Mouse (Mus musculus) neural tube, embryonic 14.5 days (tissue): ENCODE data around the gene Hemk1. TPM values are rescaled to one million over a fixed set of nuclear protein-coding genes. Genes with fewer than 3 reads are reported as not detected.

Experiments
- ATAC-seq: fragments of 200-750 bp; cut with Nextera tagmentation; 2 replicates; pipeline ENCODE4 v1.8.0; 2017; ENCODE audit warnings: low read depth, mild to moderate bottlenecking, moderate TSS enrichment, moderate library complexity
- H3K27ac ChIP-seq: fragments of 300-500 bp; sonication (generic); 2 replicates; pipeline ENCODE4 v1.5.1; 2014; ENCODE audit warnings: low read depth, mild to moderate bottlenecking, control low read depth, low read length, moderate library complexity, mixed read lengths
- H3K27me3 ChIP-seq: fragments of 300-500 bp; sonication (generic); 2 replicates; pipeline ENCODE4 v1.6.1; 2014; ENCODE audit warnings: low read length; ENCODE audit not compliant: control insufficient read depth, insufficient read depth
- H3K36me3 ChIP-seq: fragments of 300-500 bp; sonication (generic); 2 replicates; pipeline ENCODE4 v1.6.1; 2014; ENCODE audit warnings: low read length, mixed read lengths; ENCODE audit not compliant: control insufficient read depth, insufficient read depth
- H3K4me1 ChIP-seq: fragments of 300-500 bp; sonication (generic); 2 replicates; pipeline ENCODE4 v1.6.1; 2014; ENCODE audit warnings: low read length; ENCODE audit not compliant: control insufficient read depth, insufficient read depth
- H3K4me2 ChIP-seq: fragments of 300-500 bp; sonication (generic); 2 replicates; pipeline ENCODE4 v1.6.1; 2014; ENCODE audit warnings: mild to moderate bottlenecking, low read depth, low read length, control low read depth
- H3K4me3 ChIP-seq: fragments of 300-500 bp; sonication (generic); 2 replicates; pipeline ENCODE4 v1.5.1; 2014; ENCODE audit warnings: low read depth, low read length, control low read depth, mixed read lengths
- H3K9ac ChIP-seq: fragments of 300-500 bp; sonication (generic); replicated peaks from 2 replicates; pipeline ENCODE4 v1.6.1; 2014; ENCODE audit warnings: low read depth, mild to moderate bottlenecking, control low read depth, low read length, mixed read lengths
- H3K9me3 ChIP-seq: fragments of 300-500 bp; sonication (generic); 2 replicates; pipeline ENCODE4 v1.6.1; 2016; ENCODE audit warnings: low read length; ENCODE audit not compliant: control insufficient read depth
- WGBS: fragments of 180-500 bp; shearing (Covaris S2); extraction: QIAGEN DNeasy Blood & Tissue Kit; methylation state at CpG from one replicate; pipeline ENCODE4 v1.1.7; 2014; 5-methylcytosine and 5-hydroxymethylcytosine counted together
- polyA plus RNA-seq: library from polyadenylated mRNA; unstranded; fragments of >200 nt; fragmentation: Nextera tagmentation; extraction: Ambion mirVana; gene quantifications from 2 replicates; pipeline ENCODE4 v1.2.1, GENCODE M21; 2014

Hemk1 gene
- polyA plus RNA-seq, 1 experiment from 2014 or later, result 20.1 TPM

GRCm38 (mm10) chr9:107301554-107302331, 36.4 kb downstream of the Hemk1 start:
- H3K27me3 ChIP-seq, result no peaks in the 10 kb centered on the region

DNA sequence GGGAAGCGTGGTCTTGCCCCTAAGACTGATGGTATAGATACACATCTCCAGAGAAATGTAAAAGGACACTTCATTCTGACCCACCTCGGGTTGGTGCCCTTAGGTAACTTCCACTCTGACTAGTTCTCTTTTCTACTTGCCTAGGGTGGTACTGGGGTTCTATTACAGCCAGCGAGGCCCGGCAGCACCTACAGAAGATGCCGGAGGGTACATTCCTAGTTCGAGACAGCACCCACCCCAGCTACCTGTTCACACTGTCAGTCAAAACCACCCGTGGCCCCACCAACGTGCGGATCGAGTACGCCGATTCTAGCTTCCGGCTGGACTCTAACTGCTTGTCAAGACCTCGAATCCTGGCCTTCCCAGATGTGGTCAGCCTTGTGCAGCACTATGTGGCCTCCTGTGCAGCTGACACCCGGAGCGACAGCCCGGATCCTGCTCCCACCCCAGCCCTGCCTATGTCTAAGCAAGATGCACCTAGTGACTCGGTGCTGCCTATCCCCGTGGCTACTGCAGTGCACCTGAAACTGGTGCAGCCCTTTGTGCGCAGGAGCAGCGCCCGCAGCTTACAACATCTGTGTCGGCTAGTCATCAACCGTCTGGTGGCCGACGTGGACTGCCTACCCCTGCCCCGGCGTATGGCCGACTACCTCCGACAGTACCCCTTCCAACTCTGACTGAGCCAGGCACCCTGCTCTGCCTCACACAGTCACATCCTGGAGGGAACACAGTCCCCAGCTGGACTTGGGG, 37.8 kb downstream of the Hemk1 start:
- WGBS, result 92% methylated on average over 30 of the region's 30 CpGs
- H3K36me3 ChIP-seq, result peaks cover 5% of the 10 kb centered on the region; the same call in 1 of the 2 replicates
- no peak overlapping the region for H3K9ac ChIP-seq
- H3K27me3 ChIP-seq, result no peaks in the 10 kb centered on the region
- no peak overlapping the region for H3K4me2 ChIP-seq
- peaks cover 5% of the 10 kb centered on the region; the same call in 1 of the 2 replicates for H3K4me1 ChIP-seq
- no peak overlapping the region for H3K4me3 ChIP-seq
- no peak overlapping the region for H3K27ac ChIP-seq
- ATAC-seq, result no peak
- H3K9me3 ChIP-seq, result no peaks in the 10 kb centered on the region

More at GRCm38 (mm10) chr9:107301554-107302331, 36.4 kb downstream of the Hemk1 start:
- no peak overlapping the region for H3K27ac ChIP-seq
- H3K9ac ChIP-seq, result no peak overlapping the region
- H3K4me2 ChIP-seq, result no peak overlapping the region
- no peaks in the 10 kb centered on the region for H3K9me3 ChIP-seq
- WGBS, result 89% methylated on average over 17 of the region's 17 CpGs
- peaks cover 2% of the 10 kb centered on the region; the same call in 1 of the 2 replicates for H3K4me1 ChIP-seq
- H3K4me3 ChIP-seq, result no peak overlapping the region
- peaks cover 5% of the 10 kb centered on the region; the same call in 1 of the 2 replicates for H3K36me3 ChIP-seq
- ATAC-seq, result no peak

DNA sequence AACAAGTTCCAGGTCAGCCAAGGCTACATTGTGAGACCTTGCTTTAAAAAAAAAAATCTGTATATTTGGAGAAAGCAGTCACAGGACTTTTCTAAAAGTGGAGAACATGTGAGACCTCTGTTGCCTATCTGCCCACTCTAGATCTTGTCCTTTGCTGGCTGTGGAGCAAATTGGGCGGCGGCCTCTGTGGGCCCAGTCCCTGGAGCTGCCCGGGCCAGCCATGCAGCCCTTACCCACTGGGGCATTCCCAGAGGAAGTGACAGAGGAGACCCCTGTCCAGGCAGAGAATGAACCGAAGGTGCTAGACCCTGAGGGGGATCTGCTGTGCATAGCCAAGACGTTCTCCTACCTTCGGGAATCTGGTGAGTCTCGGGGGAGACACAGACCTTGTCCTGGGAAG, 38.4 kb downstream of the Hemk1 start:
- no peaks in the 10 kb centered on the region for H3K27me3 ChIP-seq
- peaks cover 5% of the 10 kb centered on the region; the same call in 1 of the 2 replicates for H3K4me1 ChIP-seq
- H3K27ac ChIP-seq, result no peak overlapping the region
- no peak overlapping the region for H3K4me2 ChIP-seq
- H3K4me3 ChIP-seq, result no peak overlapping the region
- H3K9me3 ChIP-seq, result no peaks in the 10 kb centered on the region
- ATAC-seq, result no peak
- WGBS, result 95% methylated on average over 7 of the region's 7 CpGs
- H3K9ac ChIP-seq, result no peak overlapping the region
- H3K36me3 ChIP-seq, result peaks cover 5% of the 10 kb centered on the region; the same call in 1 of the 2 replicates

DNA sequence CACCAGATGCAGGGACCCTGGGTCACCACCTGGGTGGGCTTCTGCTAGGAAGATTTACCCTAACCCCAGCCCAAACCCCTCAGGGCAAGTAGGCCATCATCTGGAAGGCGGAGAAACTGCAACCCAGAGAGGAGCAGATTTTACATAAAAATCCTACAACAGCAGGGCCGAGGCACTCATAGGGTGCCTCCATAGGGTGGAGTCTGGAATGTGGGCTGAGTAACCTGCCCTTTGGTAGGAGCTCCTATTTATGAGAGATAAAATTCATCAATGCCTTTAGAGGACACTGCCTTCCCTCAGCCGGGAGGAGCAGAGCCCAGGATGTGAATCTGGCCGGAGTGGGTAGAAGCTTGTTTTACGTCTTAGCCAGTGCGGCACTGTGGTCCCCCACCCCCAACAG, 39.3 kb downstream of the Hemk1 start:
- H3K27me3 ChIP-seq, result no peaks in the 10 kb centered on the region
- no peaks in the 10 kb centered on the region for H3K9me3 ChIP-seq
- H3K4me3 ChIP-seq, result no peak overlapping the region
- no peak for ATAC-seq
- no peak overlapping the region for H3K27ac ChIP-seq
- H3K4me1 ChIP-seq, result peaks cover 5% of the 10 kb centered on the region; the same call in 1 of the 2 replicates
- WGBS, result 86% methylated on average over 6 of the region's 6 CpGs
- no peak overlapping the region for H3K9ac ChIP-seq
- no peak overlapping the region for H3K4me2 ChIP-seq
- H3K36me3 ChIP-seq, result peaks cover 5% of the 10 kb centered on the region; the same call in 1 of the 2 replicates

GRCm38 (mm10) chr9:107298059-107298780, 39.9 kb downstream of the Hemk1 start:
- Histone ChIP-seq H3K27ac (no peak overlapping the region), H3K36me3 (peaks cover 5% of the 10 kb centered on the region; the same call in 1 of the 2 replicates), H3K4me1 (peaks cover 5% of the 10 kb centered on the region; the same call in 1 of the 2 replicates), H3K4me2 (no peak overlapping the region), H3K9me3 (no peaks in the 10 kb centered on the region), H3K4me3 (no peak overlapping the region), H3K27me3 (no peaks in the 10 kb centered on the region), H3K9ac (no peak overlapping the region)
- ATAC-seq, result no peak
- 87% methylated on average over 8 of the region's 8 CpGs for WGBS

- H3K4me1 ChIP-seq, result peaks cover 5% of the 10 kb centered on the region; the same call in 1 of the 2 replicates
- H3K27ac ChIP-seq, result no peak overlapping the region
- no peaks in the 10 kb centered on the region for H3K9me3 ChIP-seq
- no peak for ATAC-seq
- no peaks in the 10 kb centered on the region for H3K27me3 ChIP-seq
- H3K4me2 ChIP-seq, result peak overlapping the region; percentile 89
- WGBS, result 93% methylated on average over 4 of the region's 4 CpGs
- H3K4me3 ChIP-seq, result peak overlapping the region; percentile 73
- peaks cover 5% of the 10 kb centered on the region; the same call in 1 of the 2 replicates for H3K36me3 ChIP-seq
- H3K9ac ChIP-seq, result no peak overlapping the region
Observed at GRCm38 (mm10) chr9:107297658-107298057, 40.5 kb downstream of the Hemk1 start.

DNA sequence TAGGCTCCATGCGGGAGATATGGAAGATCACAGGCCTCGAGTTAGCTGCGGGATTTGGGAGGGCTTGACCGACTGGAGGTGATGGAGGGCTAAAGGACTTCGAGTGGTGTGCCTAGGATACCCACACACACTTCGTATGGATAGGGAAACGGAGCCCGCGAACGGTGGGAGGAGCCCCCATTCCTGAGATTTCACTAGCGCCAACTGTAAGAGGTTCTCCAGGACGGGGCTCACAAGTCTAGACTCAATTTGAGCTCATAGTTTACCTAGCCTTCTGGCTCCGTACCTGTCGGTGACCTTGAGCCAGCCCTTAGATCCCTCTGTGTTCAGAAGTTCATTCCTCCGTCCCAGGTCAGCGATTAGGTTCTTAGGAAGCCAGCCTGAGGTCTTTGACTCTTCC, 41.1 kb downstream of the Hemk1 start:
- Histone ChIP-seq H3K27ac (no peak overlapping the region), H3K4me1 (peaks cover 5% of the 10 kb centered on the region; the same call in 1 of the 2 replicates), H3K4me2 (peak overlapping the region; percentile 89), H3K4me3 (peak overlapping the region; percentile 73), H3K9ac (peak overlapping the region; percentile 69), H3K36me3 (peaks cover 5% of the 10 kb centered on the region; the same call in 1 of the 2 replicates), H3K27me3 (no peaks in the 10 kb centered on the region), H3K9me3 (no peaks in the 10 kb centered on the region)
- 17% methylated on average over 16 of the region's 16 CpGs for WGBS
- ATAC-seq, result peak; percentile 25; the same call in 1 of the 2 replicates

DNA sequence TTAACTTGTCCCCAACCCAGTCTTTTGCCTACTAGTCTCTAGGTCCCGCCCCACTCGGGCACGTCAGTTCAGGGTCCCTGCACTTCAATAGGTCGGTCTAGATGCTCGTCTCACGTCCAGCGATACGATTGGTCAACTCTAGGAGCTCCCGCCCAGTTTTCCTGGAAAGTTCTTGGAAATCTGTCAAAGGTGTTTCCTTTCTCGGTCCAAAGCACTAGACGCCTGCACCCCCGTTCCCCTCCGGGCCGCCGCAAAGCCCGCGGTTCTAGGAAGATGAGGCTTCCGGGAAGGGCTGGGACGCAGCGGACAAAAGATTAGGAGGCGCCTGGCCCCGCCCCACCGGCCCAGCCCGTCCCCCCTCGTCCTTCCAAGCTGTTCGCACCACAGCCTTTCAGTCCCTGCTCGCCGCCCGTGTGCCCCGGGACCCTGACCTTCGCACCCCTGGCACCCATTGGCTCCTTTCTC, 41.6 kb downstream of the Hemk1 start:
- Histone ChIP-seq H3K4me3 (peak overlapping the region; percentile 73), H3K27ac (no peak overlapping the region), H3K4me2 (peak overlapping the region; percentile 89), H3K4me1 (peaks cover 5% of the 10 kb centered on the region; the same call in 1 of the 2 replicates), H3K27me3 (no peaks in the 10 kb centered on the region), H3K36me3 (peaks cover 5% of the 10 kb centered on the region; the same call in 1 of the 2 replicates), H3K9me3 (no peaks in the 10 kb centered on the region), H3K9ac (peak overlapping the region; percentile 69)
- peak; percentile 98 for ATAC-seq
- under 1% methylated on average over 31 of the region's 31 CpGs for WGBS
